Mouse (Mus musculus): ENCODE measurements around the gene Vangl2. TPM values are rescaled to one million over a fixed set of nuclear protein-coding genes. Genes with fewer than 3 reads are reported as not detected.
"Not testable (repeated sequence)": the region's sequence is repeated elsewhere in the genome, so short reads cannot be mapped to it uniquely, and the experiment has no call there.

Gene Vangl2
- polyA plus RNA-seq, 1 experiment from 2014 or later, result 0.78 TPM

DNA sequence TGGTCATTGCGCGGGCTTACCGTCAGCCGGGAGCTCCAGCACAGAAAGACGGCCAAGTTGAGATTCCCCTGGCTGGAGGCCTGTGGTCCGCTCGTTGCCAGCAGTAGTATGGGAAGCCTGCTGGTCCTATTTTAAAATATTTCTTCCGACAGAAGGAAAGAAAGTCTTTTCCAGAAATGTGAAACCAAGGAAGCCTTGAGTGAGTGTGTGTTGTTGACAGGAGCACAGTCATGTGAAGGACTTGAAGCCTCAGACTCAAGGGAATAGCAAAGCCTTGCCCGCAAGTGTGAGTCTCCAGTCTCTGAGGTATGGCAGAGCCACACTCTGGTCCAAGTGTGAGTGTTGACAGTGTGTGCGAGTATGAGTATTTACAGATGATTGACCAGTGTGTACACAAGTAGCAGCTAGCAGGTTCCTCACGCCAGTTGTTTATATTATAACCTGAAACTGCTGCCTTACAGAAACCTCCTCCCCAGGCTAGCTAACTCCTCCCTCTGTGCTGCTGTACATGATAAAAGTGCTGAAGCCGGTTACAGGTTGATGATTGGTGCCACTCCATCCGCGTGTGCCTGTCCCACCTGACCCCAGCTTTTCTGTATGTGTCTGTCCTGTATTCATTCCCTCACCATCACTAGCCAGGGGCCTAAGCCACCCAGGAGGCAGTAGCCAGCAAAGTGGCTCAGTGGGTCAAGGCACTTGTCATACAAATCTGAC lies 51.3 kb downstream of the Vangl2 start:
- no peak overlapping the region for H3K4me2 ChIP-seq (ENCODE audit: low read depth, low read length)
- H3K9me3 ChIP-seq (ENCODE audit: low read length), result no peaks in the 10 kb centered on the region
- TF ChIP-seq EP300 (IDR thresholded peaks at IDR 0.05; ENCODE audit: low read depth), result no peak
- TF ChIP-seq CTCF (IDR thresholded peaks at IDR 0.05; ENCODE audit: low read depth), result no peak
- H3K9ac ChIP-seq (replicated peaks), result no peak overlapping the region
- DNase-seq (no peak), ATAC-seq (no peak)
- H3K4me3 ChIP-seq (ENCODE audit: low read depth, low read length), result no peak overlapping the region
- no peaks in the 10 kb centered on the region for H3K36me3 ChIP-seq (replicated peaks; ENCODE audit: insufficient read depth, low read length)
- no peaks in the 10 kb centered on the region for H3K4me1 ChIP-seq (ENCODE audit: insufficient read depth)
- WGBS (ENCODE audit: insufficient replicate concordance), result 81% methylated on average over 14 of the region's 14 CpGs
- H3K27ac ChIP-seq (ENCODE audit: low read depth), result no peak overlapping the region
- no peaks in the 10 kb centered on the region for H3K27me3 ChIP-seq (ENCODE audit: insufficient read depth, low read length)

DNA sequence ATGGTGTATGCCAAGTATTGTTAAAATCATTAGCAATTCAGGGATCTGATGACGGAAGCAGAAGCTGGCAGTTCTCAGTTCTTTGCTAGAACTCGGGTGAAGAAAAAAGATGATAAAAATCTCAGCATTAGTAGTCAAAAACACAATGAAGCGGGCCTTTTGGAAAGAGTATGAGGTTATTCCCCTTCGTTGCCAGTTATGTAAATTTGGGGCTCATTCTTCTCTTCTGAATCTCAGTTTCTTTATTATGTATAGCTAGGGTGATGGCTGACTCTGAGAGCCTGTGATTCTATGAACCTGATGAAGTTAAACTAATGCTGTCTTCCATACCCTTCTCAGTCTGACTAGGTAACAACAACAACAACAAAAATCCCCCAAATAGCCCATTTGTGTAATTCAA lies 52.4 kb downstream of the Vangl2 start:
- no peaks in the 10 kb centered on the region for H3K36me3 ChIP-seq (replicated peaks; ENCODE audit: insufficient read depth, low read length)
- no peak for TF ChIP-seq EP300 (IDR thresholded peaks at IDR 0.05; ENCODE audit: low read depth)
- TF ChIP-seq CTCF (IDR thresholded peaks at IDR 0.05; ENCODE audit: low read depth), result no peak
- 83% methylated on average over 4 of the region's 4 CpGs for WGBS (ENCODE audit: insufficient replicate concordance)
- H3K4me1 ChIP-seq (ENCODE audit: insufficient read depth), result no peaks in the 10 kb centered on the region
- H3K9me3 ChIP-seq (ENCODE audit: low read length), result no peaks in the 10 kb centered on the region
- no peak for ATAC-seq
- H3K4me3 ChIP-seq (ENCODE audit: low read depth, low read length), result no peak overlapping the region
- H3K27me3 ChIP-seq (ENCODE audit: insufficient read depth, low read length), result no peaks in the 10 kb centered on the region
- no peak overlapping the region for H3K27ac ChIP-seq (ENCODE audit: low read depth)
- no peak for DNase-seq
- H3K4me2 ChIP-seq (ENCODE audit: low read depth, low read length), result no peak overlapping the region
- H3K9ac ChIP-seq (replicated peaks), result no peak overlapping the region

DNA sequence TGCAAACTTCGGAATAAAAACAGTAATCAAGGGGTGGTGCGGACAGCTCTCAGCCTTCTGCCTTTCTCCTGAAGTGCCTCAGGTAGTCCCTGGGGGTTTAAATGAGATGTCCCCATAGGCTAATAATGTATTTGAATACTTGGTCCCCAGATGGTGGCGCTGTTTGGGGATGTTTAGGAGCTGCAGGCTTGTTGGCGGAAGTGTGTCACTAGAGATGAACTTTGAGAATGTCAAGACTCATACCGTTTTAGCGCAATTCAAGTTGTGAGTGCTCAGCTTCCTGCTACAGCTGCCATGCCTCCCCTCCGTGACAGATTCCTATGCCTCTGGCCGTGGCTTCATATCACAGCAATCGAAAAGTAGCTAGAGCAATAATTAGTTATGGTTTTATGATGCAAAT lies 52.9 kb downstream of the Vangl2 start:
- Histone ChIP-seq H3K9ac (replicated peaks) (no peak overlapping the region), H3K4me2 (ENCODE audit: low read depth, low read length) (no peak overlapping the region), H3K27me3 (ENCODE audit: insufficient read depth, low read length) (no peaks in the 10 kb centered on the region), H3K9me3 (ENCODE audit: low read length) (no peaks in the 10 kb centered on the region), H3K27ac (ENCODE audit: low read depth) (no peak overlapping the region), H3K4me3 (ENCODE audit: low read depth, low read length) (no peak overlapping the region), H3K36me3 (replicated peaks; ENCODE audit: insufficient read depth, low read length) (no peaks in the 10 kb centered on the region), H3K4me1 (ENCODE audit: insufficient read depth) (no peaks in the 10 kb centered on the region)
- TF ChIP-seq EP300 (IDR thresholded peaks at IDR 0.05; ENCODE audit: low read depth), result no peak
- TF ChIP-seq CTCF (IDR thresholded peaks at IDR 0.05; ENCODE audit: low read depth), result no peak
- ATAC-seq, result no peak
- DNase-seq, result no peak
- 88% methylated on average over 9 of the region's 9 CpGs for whole genome bisulfite sequencing (ENCODE audit: insufficient replicate concordance)

DNA sequence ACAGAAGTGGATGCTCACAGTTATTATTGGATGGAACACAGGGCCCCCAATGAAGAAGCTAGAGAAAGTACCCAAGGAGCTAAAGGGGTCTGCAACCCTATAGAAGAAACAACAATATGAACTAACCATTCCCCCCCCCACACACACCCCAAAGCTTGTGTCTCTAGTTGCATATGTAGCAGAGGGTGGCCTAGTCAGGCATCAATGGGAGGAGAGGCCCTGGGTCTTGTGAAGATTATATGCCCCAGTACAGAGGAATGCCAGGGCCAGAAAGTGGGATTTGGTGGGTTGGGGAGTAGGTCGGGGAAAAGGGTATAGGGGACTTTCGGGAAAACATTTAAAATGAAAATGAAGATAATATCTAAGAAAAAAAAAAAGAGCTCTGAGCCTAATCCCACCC lies 53.9 kb downstream of the Vangl2 start:
- not testable (repeated sequence) for H3K4me2 ChIP-seq (ENCODE audit: low read depth, low read length); H3K36me3 ChIP-seq (replicated peaks; ENCODE audit: insufficient read depth, low read length); H3K27ac ChIP-seq (ENCODE audit: low read depth); ATAC-seq; H3K27me3 ChIP-seq (ENCODE audit: insufficient read depth, low read length); H3K4me1 ChIP-seq (ENCODE audit: insufficient read depth); H3K9me3 ChIP-seq (ENCODE audit: low read length); H3K4me3 ChIP-seq (ENCODE audit: low read depth, low read length); H3K9ac ChIP-seq (replicated peaks); DNase-seq
- 85% methylated on average over 2 of the region's 2 CpGs for WGBS (ENCODE audit: insufficient replicate concordance)

DNA sequence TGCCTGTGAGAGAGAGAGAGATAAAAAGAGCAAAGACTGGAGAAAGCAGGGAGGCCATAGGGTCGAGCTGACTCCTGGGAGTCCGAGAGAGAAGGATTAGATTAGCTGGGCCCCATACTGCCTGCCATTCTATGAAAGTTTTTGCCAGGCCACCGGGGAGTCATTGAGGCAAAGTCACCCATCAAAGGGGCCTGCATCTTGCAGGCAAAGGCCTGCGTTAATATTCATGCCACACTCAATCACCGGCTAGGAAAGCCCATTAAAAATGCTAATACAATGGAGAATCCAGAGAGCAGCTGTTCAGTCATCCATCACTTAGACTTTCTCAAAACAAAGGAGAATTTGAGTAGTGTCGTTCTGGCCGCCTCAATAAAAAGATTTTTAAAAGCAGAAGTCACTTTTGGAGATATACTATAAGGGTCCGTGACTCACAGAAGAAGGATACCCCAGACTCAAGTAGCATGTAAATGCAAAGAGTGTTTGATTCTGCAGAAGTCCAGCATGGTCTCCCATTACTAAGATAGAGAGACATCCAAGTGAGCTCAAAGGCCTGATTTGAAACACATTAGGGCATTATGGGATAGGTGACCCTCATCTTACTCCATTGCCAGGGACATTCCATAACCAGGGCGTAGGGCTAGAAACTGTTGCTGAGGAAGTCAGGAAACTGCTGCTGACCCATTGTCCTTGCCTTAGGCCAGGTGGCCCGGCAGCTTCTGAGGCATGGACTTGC lies 57.2 kb downstream of the Vangl2 start:
- H3K4me2 ChIP-seq (ENCODE audit: low read depth, low read length), result no peak overlapping the region
- H3K36me3 ChIP-seq (replicated peaks; ENCODE audit: insufficient read depth, low read length), result no peaks in the 10 kb centered on the region
- no peak overlapping the region for H3K4me3 ChIP-seq (ENCODE audit: low read depth, low read length)
- H3K27me3 ChIP-seq (ENCODE audit: insufficient read depth, low read length), result no peaks in the 10 kb centered on the region
- no peak overlapping the region for H3K27ac ChIP-seq (ENCODE audit: low read depth)
- no peaks in the 10 kb centered on the region for H3K9me3 ChIP-seq (ENCODE audit: low read length)
- TF ChIP-seq CTCF (IDR thresholded peaks at IDR 0.05; ENCODE audit: low read depth), result no peak
- TF ChIP-seq EP300 (IDR thresholded peaks at IDR 0.05; ENCODE audit: low read depth), result no peak
- H3K9ac ChIP-seq (replicated peaks), result no peak overlapping the region
- no peaks in the 10 kb centered on the region for H3K4me1 ChIP-seq (ENCODE audit: insufficient read depth)
- ATAC-seq (no peak), DNase-seq (no peak)
- WGBS (ENCODE audit: insufficient replicate concordance), result 73% methylated on average over 10 of the region's 10 CpGs

DNA sequence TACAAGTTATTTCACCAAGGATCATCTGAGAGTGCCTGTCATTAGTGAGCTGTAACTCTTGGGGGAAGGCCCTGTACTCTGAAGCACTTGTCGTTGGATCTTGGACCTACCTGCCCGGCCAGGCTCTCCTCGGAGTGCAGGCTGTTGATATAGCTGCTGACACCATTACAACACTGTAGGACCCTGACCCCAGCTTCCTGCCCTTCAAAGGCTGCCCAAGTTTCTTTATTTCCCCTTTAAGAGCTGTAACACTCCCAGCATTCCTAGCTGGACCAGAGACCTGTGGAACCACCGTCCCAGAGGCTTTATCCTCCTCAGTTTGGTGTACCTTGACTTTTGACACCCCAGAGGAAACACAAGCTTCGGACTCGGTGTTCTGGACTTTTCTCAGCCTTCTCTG lies 59.0 kb downstream of the Vangl2 start:
- H3K36me3 ChIP-seq (replicated peaks; ENCODE audit: insufficient read depth, low read length), result no peaks in the 10 kb centered on the region
- DNase-seq (no peak), ATAC-seq (no peak)
- no peaks in the 10 kb centered on the region for H3K9me3 ChIP-seq (ENCODE audit: low read length)
- H3K4me2 ChIP-seq (ENCODE audit: low read depth, low read length), result no peak overlapping the region
- H3K27me3 ChIP-seq (ENCODE audit: insufficient read depth, low read length), result no peaks in the 10 kb centered on the region
- no peak overlapping the region for H3K9ac ChIP-seq (replicated peaks)
- TF ChIP-seq EP300 (IDR thresholded peaks at IDR 0.05; ENCODE audit: low read depth), result no peak
- TF ChIP-seq CTCF (IDR thresholded peaks at IDR 0.05; ENCODE audit: low read depth), result no peak
- H3K4me3 ChIP-seq (ENCODE audit: low read depth, low read length), result no peak overlapping the region
- 64% methylated on average over 6 of the region's 6 CpGs for WGBS (ENCODE audit: insufficient replicate concordance)
- no peak overlapping the region for H3K27ac ChIP-seq (ENCODE audit: low read depth)
- no peaks in the 10 kb centered on the region for H3K4me1 ChIP-seq (ENCODE audit: insufficient read depth)
